Mouse (Mus musculus): ENCODE data around the gene Zfp775. TPM values are rescaled to one million over a fixed set of nuclear protein-coding genes. Genes with fewer than 3 reads are reported as not detected.
"Not testable (repeated sequence)": the region's sequence is repeated elsewhere in the genome, so short reads cannot be mapped to it uniquely, and the experiment has no call there.

Gene Zfp775
- total RNA-seq, 2 experiments from 2014 or later, result 8.2 to 9.4 TPM

GRCm38 (mm10) chr6:48589194-48589750, 12.6 kb upstream of the Zfp775 start, which contains the start of gene Gm45021:
Gene Gm45021 (plus strand): TSS chr6:48589610.
- no peak for DNase-seq (ENCODE audit: low spot score in 2 of 2)

- DNase-seq (ENCODE audit: low spot score in 2 of 2), result no peak
These were observed 10.5 kb upstream of the Zfp775 start for GRCm38 (mm10) chr6:48591221-48591845.

- DNase-seq (ENCODE audit: low spot score in 2 of 2), result no peak
These were observed 10.0 kb upstream of the Zfp775 start for GRCm38 (mm10) chr6:48591871-48592270.

- peak; percentile 96 to 97 for DNase-seq (ENCODE audit: low spot score in 2 of 2)
These were observed 8.5 kb upstream of the Zfp775 start, which contains the start of the genes Repin1 and Gm44965 for GRCm38 (mm10) chr6:48593158-48594042. Gene Repin1 (plus strand): TSS chr6:48593883. Gene Gm44965 (plus strand): TSS chr6:48593941.

GRCm38 (mm10) chr6:48594043-48594738, 7.7 kb upstream of the Zfp775 start:
- DNase-seq (ENCODE audit: low spot score in 2 of 2), result peak; percentile 45 to 54

GRCm38 (mm10) chr6:48595278-48595677, 6.6 kb upstream of the Zfp775 start:
- DNase-seq (ENCODE audit: low spot score in 2 of 2), result no peak

GRCm38 (mm10) chr6:48596545-48597232, 5.2 kb upstream of the Zfp775 start:
- no peak for DNase-seq (ENCODE audit: low spot score in 2 of 2)

- no peak for DNase-seq (ENCODE audit: low spot score in 2 of 2)
These were observed 4.6 kb upstream of the Zfp775 start for GRCm38 (mm10) chr6:48597233-48597625.

- no peak for DNase-seq (ENCODE audit: low spot score in 2 of 2)
These were observed 1.3 kb upstream of the Zfp775 start for GRCm38 (mm10) chr6:48600594-48600993.

- DNase-seq (ENCODE audit: low spot score in 2 of 2), result peak in 1 of 2 experiments; percentile 41
These were observed 348 bp downstream of the Zfp775 start for GRCm38 (mm10) chr6:48602080-48602741.

GRCm38 (mm10) chr6:48608124-48608523, 6.3 kb downstream of the Zfp775 start:
- DNase-seq (ENCODE audit: low spot score in 2 of 2), result peak in 1 of 2 experiments; percentile 41

- DNase-seq (ENCODE audit: low spot score in 2 of 2), result no peak
These were observed 7.6 kb downstream of the Zfp775 start for GRCm38 (mm10) chr6:48609512-48609911.

GRCm38 (mm10) chr6:48610657-48611056, 8.8 kb downstream of the Zfp775 start:
- DNase-seq (ENCODE audit: low spot score in 2 of 2), result no peak

- DNase-seq (ENCODE audit: low spot score in 2 of 2), result no peak
These were observed 11.6 kb downstream of the Zfp775 start for GRCm38 (mm10) chr6:48613464-48613863.

- DNase-seq (ENCODE audit: low spot score in 2 of 2), result no peak
These were observed 12.9 kb downstream of the Zfp775 start for GRCm38 (mm10) chr6:48614756-48615155.

- DNase-seq (ENCODE audit: low spot score in 2 of 2), result no peak
These were observed 18.2 kb downstream of the Zfp775 start for GRCm38 (mm10) chr6:48620031-48620430.

GRCm38 (mm10) chr6:48622186-48622843, 20.5 kb downstream of the Zfp775 start:
- DNase-seq (ENCODE audit: low spot score in 2 of 2), result not testable (repeated sequence)

- DNase-seq (ENCODE audit: low spot score in 2 of 2), result no peak
These were observed 21.6 kb downstream of the Zfp775 start for GRCm38 (mm10) chr6:48623460-48623859.

GRCm38 (mm10) chr6:48626464-48626863, 24.6 kb downstream of the Zfp775 start, which contains the start of gene AI854703:
Gene AI854703 (plus strand): TSS chr6:48626764.
- DNase-seq (ENCODE audit: low spot score in 2 of 2), result no peak

All from adrenal gland, adult 18-20 months (tissue).